Mouse (Mus musculus) cerebellum, postnatal 25 days (tissue): ENCODE measurements around the gene Prom1.
A peak's percentile ranks its signal among the peaks of the same experiment; 100 is the strongest.

ENCODE experiments used
- DNase-seq, 2 experiments: peaks; one replicate each; pipeline ENCODE4 v3.0.0; 2021; ENCODE audit warnings: mixed read lengths in 2 of 2

Prom1 gene

GRCm38 (mm10) chr5:44080276-44081054, 21.4 kb downstream of the Prom1 start:
- no peak for DNase-seq

- DNase-seq = no peak
These were observed 26.4 kb downstream of the Prom1 start for GRCm38 (mm10) chr5:44075432-44075831.

DNA sequence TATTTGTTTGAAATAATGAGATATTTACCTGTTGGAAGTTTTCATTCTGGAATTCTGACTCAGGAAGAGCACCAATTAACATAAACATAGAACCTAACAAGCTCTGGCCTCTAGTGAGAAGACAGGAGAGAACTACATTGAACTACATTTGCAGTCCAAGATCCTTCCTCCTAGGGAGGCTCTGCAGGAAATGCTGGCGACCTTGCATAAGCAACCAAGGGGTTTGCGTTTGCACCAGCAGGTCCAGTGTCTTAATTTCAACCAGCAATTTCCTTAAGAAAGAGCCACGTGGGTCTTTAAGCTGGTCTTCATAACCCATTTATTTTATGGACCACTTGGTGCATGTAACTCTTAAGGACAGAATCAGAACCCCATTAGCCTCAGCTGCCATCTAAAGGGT, 28.2 kb downstream of the Prom1 start:
- DNase-seq = no peak

GRCm38 (mm10) chr5:44070529-44071133, 31.2 kb downstream of the Prom1 start:
- DNase-seq = no peak

DNA sequence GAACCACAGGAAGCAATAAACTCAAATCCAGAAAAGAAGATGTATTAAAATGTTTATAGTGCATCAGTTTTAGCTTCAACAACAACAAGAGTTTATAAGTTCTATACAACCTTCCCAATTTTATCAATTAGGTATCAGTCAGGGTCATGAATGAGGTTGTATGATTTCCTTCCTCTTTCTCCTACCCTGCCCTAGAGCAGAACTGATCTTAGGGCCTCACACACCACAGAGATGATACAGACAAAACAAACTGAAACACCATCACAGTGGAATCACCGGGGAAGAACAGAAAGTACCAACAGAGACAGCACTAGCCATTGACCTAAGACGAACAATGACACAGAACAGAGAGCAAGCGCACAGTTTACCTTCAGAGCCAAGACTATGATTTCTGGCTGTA, 43.6 kb downstream of the Prom1 start:
- DNase-seq = no peak

DNA sequence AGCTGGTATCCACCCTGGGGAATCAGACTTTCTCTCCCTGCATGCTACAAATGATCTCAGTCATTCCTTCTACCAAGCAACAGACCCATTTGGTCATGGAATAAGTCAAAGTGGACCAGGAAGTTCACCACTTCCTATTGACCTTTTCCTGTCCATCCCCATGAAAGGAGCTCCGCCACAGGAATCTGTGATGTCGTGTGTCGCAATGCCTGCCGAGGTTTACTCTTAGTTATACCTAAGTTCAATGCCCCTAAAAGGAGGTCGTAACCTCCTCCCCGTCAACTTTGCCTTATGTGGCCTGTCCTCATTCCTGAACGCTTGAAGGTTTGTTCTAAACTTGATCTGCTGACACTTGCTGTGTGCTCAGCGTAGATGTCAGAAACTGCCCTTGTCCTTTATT, 51.6 kb downstream of the Prom1 start:
- DNase-seq = no peak

DNA sequence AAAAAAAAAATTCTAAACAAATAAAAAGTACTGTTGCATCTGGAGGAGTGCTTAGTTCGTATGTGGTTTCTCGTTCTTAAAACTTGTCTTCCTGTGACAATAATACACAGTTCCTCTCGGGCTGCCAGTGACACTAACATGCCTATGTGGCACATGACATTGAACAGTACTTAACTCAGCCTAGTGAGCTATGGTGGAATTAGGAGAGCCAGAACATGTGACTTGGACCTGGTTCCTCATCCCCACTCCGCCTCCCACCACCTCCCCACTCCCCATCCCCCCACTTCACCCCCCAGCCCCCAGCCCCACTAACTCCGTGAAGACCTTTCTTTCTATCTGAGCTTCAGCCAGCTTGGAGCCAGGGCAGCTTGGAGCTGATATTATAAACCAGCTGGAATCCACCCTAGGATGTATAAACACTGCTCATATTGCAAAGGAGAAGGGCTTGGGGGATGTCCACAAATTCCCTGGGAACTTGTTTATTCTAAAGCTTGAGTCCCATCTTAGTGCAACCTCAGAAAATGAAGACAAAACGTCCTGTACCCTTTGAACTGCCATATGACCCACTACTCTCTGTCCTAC, 52.3 kb downstream of the Prom1 start:
- no peak for DNase-seq

DNA sequence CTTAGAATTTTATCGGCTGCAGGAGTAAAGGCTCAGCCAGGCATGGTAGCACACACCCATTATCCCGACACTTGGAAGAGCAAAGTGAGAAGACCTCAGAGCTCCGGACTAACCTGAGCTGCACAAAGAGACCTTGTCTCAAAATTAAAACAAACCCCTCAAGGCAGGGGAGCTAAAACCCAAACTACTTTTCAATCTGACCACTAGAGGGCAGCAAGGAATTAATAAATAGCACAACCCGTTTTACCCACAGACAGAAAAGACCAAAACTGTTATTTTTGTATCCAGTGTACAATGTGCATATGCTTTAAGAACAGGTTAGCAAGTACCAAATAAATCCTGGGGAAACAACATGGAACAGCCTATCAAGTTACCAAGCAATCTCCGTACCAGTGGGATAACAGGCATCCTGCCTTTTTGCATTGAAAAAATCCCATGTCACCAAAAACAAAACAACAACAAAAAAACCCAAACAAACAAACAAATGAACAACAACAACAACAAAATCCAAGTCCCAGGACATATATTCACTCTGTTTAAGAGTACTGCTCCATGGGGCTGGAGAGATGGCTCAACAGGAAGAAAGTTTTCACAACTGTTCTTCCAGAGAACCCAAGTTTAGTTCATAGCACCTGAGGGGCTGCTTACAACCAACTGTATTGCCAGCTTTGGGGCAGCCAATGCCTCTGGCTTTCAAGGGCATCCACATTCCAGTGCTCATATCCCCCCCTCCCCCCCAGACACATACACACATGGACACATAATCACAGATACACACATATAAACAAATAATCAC, 53.1 kb downstream of the Prom1 start:
- peak; percentile 22 to 25 for DNase-seq

DNA sequence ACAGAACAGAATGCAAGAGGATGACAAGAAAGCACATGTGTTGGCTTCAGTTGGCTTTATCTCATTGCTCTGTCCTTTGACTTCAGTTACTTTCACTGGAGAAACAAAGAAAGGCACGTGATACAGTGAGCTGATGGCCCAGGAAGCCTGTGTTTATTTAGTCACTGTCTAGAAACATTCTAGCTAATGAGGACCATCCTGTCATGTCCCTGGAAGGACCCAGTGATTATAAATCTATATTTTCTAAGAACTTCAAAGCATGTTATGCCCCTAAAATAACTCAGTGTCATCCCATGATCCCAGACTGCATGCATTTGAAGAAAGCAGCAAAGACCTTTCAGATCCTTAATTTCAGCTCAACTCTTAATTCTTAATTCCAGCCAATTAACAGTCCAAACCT, 60.1 kb downstream of the Prom1 start:
- no peak for DNase-seq

GRCm38 (mm10) chr5:44041056-44041455, 60.8 kb downstream of the Prom1 start:
- DNase-seq = no peak

DNA sequence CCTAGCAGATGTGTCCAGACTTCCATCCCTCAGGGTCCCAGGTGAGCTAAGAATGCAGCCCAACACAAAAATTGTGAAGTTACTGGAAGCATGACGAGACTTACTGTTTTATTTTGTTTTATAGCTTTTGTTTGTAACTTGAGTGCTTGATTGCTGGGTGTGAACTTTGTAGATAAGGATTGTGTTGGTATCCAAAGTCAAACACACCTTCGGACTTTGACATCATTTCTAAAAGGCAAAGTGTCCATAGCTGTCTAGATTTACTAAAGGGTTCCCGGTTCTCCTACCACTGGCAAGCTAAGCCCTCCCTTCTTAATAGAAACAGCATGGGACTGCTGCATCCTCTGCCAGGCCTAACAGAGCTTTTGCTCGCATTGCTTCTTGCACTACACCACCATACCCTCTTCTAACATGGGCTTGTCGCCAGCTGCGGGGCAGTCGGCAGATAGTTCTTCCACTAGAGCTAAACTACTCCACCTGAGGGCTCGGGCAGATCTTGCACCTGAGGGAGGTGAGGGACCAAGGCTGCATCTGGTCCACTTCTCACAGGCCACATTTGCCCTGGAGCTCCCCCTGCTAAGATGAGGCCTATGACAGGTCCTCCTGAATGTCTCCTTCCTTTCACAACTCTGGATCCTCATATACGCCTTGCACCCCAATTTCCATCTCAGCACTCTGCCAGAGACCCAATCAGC, 103.4 kb downstream of the Prom1 start:
- DNase-seq = no peak

GRCm38 (mm10) chr5:43997626-43998025, 104.2 kb downstream of the Prom1 start:
- DNase-seq = no peak

DNA sequence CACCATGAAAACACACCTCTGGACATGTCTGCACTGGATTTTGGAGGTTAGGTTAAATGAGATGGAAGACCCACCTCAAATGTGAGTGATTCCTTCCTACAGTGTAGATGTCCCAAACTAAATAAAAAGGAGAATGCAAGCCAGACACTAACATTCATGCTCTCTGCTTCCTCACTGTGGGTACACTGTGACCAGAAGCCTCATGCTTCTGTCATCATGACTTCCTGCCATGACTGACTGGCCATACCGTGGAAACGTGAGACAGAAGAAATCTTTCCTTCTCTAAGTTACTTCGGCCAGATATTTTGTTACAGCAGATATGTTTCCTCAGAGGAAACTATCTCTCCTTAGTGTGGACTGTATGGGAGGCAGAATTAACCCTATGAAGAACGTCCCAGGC, 105.7 kb downstream of the Prom1 start:
- no peak for DNase-seq

DNA sequence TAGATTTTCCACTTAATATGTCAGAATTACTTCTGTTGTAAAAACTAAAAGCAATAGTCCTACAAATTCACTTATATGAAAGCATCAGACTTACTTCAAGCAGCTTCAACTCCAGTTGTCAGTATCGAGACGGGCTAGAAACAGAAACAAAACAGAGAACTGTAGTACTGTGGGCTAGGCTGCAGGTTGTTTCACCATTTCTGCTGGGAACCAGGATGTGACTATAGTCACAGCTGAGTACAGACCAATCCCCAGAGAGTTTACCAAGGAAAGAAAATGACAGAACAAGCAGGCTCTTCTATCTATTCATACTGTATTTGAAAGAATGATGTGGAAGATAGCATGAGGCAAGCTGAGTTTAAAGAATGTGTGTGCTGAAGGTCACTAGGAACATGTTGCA, 106.9 kb downstream of the Prom1 start:
- no peak for DNase-seq

DNA sequence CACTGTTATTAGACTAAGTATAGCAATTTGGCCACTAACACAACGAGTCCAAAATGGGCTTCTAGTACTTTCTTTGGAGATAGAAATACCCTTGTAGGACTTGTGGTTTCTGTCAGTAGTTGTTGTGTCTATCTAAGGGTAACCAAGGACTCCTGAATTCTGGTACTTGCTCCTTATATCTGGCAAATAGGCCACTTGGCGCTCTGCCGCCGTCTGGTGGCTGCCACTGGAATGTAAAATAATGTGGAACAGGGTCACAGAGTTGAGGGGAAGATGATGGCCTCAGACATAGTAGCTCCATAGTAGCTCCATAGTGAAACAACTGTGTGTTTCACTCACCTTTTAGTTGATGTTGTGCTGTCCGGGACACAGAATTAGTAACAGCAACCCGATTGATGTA, 111.5 kb downstream of the Prom1 start:
- DNase-seq = peak; percentile 50 to 64

DNA sequence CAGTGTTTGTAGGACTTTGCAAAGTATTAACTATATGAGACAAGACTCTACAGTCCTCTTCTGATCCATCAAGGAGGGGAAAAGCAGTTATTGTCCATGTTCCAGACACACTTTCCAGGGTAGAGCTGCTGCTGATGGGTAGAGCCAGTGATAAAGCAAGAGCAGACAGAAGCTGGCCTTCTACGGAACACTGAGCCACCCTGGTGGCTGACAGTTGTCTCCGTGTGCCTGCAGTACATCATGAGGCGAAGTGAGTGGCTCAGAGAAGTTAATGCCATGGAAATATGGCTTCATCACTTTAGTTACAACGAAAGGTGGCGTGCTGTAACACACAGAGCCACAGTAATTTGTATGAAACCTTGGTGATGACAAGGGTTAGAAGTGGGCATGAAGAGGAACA, 112.8 kb downstream of the Prom1 start:
- no peak for DNase-seq

DNA sequence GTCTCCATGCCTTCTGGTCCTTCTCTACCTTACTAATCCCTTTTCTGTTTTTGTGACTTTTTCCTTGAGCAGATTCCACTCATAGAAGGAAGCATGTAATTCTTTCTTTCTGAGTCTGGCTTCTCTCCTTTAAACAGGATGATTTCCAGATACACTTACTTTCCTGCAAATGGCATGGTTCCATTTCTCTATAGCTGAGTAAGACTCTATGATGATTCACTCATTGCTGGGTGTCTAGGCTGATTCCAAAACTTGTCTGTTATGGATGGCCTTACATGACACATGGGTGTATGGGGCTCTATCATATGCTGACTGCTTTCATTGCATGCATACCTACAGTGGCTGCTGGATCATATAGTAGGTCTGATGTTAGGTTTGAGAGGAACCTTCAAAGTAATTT, 115.6 kb downstream of the Prom1 start:
- DNase-seq = no peak

GRCm38 (mm10) chr5:43982896-43983295, 118.9 kb downstream of the Prom1 start:
- no peak for DNase-seq

DNA sequence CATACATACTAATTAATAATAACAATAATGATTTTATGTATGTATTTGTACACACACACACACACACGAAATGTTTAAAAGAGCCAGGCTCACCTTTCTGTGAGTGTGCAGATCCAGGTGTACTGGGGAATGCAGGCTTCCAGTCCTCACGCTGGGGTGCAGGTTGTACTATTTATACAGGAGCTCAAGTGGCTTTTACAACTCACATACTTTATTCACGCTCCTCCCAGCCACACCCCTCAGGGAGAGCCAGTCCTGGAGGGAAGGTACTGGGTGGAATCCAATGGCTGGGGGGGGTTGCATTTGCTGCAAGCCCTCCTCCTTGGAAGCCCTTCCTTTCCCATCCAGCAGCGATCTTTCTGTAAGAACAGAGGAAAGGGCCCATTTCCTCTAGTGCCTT, 120.2 kb downstream of the Prom1 start, which contains the start of gene Fgfbp1:
Gene Fgfbp1 (minus strand): TSS at position 160 of the 400 bp plus-strand sequence.
- DNase-seq = no peak

GRCm38 (mm10) chr5:43980397-43980796, 121.4 kb downstream of the Prom1 start:
- DNase-seq = no peak

GRCm38 (mm10) chr5:43976821-43977561, 124.8 kb downstream of the Prom1 start:
- no peak for DNase-seq

- DNase-seq = no peak
These were observed 127.7 kb downstream of the Prom1 start for GRCm38 (mm10) chr5:43974166-43974565.
